Mouse (Mus musculus) ES-E14 (cell line): ENCODE measurements around the gene Eif2d. TPM values are rescaled to one million over a fixed set of nuclear protein-coding genes. Genes with fewer than 3 reads are reported as not detected.

Experiments used
- DNase-seq: peaks from one replicate; pipeline ENCODE4 v3.0.0-alpha.2; 2013; ENCODE audit warnings: low read depth, low spot score
- H3K27ac ChIP-seq: 2 replicates; pipeline ENCODE4 v1.5.1; 2012; ENCODE audit warnings: low read depth, mild to moderate bottlenecking, low read length, moderate library complexity, mixed read lengths; ENCODE audit not compliant: poor library complexity, insufficient read depth, severe bottlenecking
- H3K36me3 ChIP-seq: 2 replicates; pipeline ENCODE4 v1.6.1; 2012; ENCODE audit warnings: mild to moderate bottlenecking, low read length, moderate library complexity, mixed read lengths; ENCODE audit not compliant: control insufficient read depth, poor library complexity, insufficient read depth, severe bottlenecking
- H3K4me1 ChIP-seq, 2 experiments: fragments of 150-350 bp in 1 of 2; sonication (generic) in 1 of 2; 2 replicates each; pipeline ENCODE4 v1.6.1; 2012; ENCODE audit warnings: low read length in 2 of 2, mild to moderate bottlenecking in 1 of 2, mixed read lengths in 1 of 2; ENCODE audit not compliant: control insufficient read depth in 2 of 2, insufficient read depth in 2 of 2, poor library complexity in 1 of 2
- H3K4me3 ChIP-seq, 2 experiments: fragments of 150-350 bp in 1 of 2; sonication (generic) in 1 of 2; 2 replicates each; pipeline ENCODE4 v1.5.1; 2012; ENCODE audit warnings: low read length in 2 of 2, low read depth in 1 of 2, mild to moderate bottlenecking in 1 of 2, mixed read lengths in 1 of 2; ENCODE audit not compliant: insufficient read depth in 1 of 2, poor library complexity in 1 of 2, severe bottlenecking in 1 of 2
- H3K9ac ChIP-seq: 2 replicates; pipeline ENCODE4 v1.6.1; 2012; ENCODE audit warnings: low read depth, mild to moderate bottlenecking, low read length, mixed read lengths; ENCODE audit not compliant: poor library complexity, insufficient read depth, severe bottlenecking
- H3K9me3 ChIP-seq: fragments of 150-350 bp; sonication (generic); 2 replicates; pipeline ENCODE4 v1.6.1; 2012; ENCODE audit warnings: low read depth, mild to moderate bottlenecking, low read length; ENCODE audit not compliant: control insufficient read depth, insufficient read depth
- CHD2 ChIP-seq: IDR thresholded peaks from 2 replicates; pipeline ENCODE4 v1.6.1; 2014; ENCODE audit warnings: mild to moderate bottlenecking, low read depth, low read length, inconsistent platforms
- HCFC1 ChIP-seq: IDR thresholded peaks from 2 replicates; pipeline ENCODE4 v1.6.1; 2012; ENCODE audit warnings: low read length, inconsistent platforms, borderline replicate concordance; ENCODE audit not compliant: insufficient read depth
- MAFK ChIP-seq: IDR thresholded peaks from 2 replicates; pipeline ENCODE4 v1.6.1; 2014; ENCODE audit warnings: mild to moderate bottlenecking, low read depth, low read length, inconsistent platforms; ENCODE audit not compliant: insufficient read depth
- ZC3H11A ChIP-seq: IDR thresholded peaks from 2 replicates; pipeline ENCODE4 v1.6.1; 2012; ENCODE audit warnings: low read depth, mild to moderate bottlenecking, inconsistent platforms, low read length, borderline replicate concordance
- ZNF384 ChIP-seq: IDR thresholded peaks from 2 replicates; pipeline ENCODE4 v1.6.1; 2012; ENCODE audit warnings: low read depth, low read length, inconsistent platforms
- in situ Hi-C, 2 experiments: fragments of 600-800 bp; cut with MboI; formaldehyde crosslinking; loops; one replicate each; pipeline ENCODE4 v1.15.1; 2025; ENCODE audit warnings: low sequenced_read_pairs in 2 of 2, inconsistent platforms in 1 of 2; ENCODE audit not compliant: unreplicated experiment in 2 of 2
- total RNA-seq: library from RNA; depleted of rRNA; stranded (reverse); fragments of 300-350 nt; gene quantifications from 2 replicates; pipeline ENCODE4 v1.2.3, GENCODE M21; 2012

Gene Eif2d
- total RNA-seq, 1 experiment = 64.5 TPM

GRCm38 (mm10) chr1:131134231-131134630 is 18.8 kb upstream of the Eif2d start:
- DNase-seq = no peak
- in situ Hi-C loops = no loop called here

GRCm38 (mm10) chr1:131134942-131135522 is 17.9 kb upstream of the Eif2d start:
- H3K36me3 ChIP-seq = peaks cover 31% of the 10 kb centered on the region

More at GRCm38 (mm10) chr1:131134231-131134630, 18.8 kb upstream of the Eif2d start:
- peaks cover 39% of the 10 kb centered on the region for H3K36me3 ChIP-seq
- TF ChIP-seq CHD2 = no peak
- no peak for TF ChIP-seq MAFK
- no peak for TF ChIP-seq ZNF384
- no peak for TF ChIP-seq ZC3H11A
- no peak for TF ChIP-seq HCFC1
- H3K27ac ChIP-seq = no peak overlapping the region
- H3K9ac ChIP-seq = peak overlapping the region; percentile 12; the same call in 1 of the 2 replicates
- no peaks in the 10 kb centered on the region for H3K9me3 ChIP-seq
- no peak overlapping the region for H3K4me3 ChIP-seq
- no peaks in the 10 kb centered on the region for H3K4me1 ChIP-seq

GRCm38 (mm10) chr1:131135960-131136629 is 16.9 kb upstream of the Eif2d start:
- no peak for TF ChIP-seq ZNF384
- Histone ChIP-seq H3K9ac (peak overlapping the region; percentile 31; the same call in 1 of the 2 replicates), H3K4me3 (peak overlapping the region; percentile 34 to 70; a peak in 2 of 4 replicates), H3K36me3 (peaks cover 21% of the 10 kb centered on the region), H3K27ac (no peak overlapping the region; the same call in 1 of the 2 replicates), H3K4me1 (peaks cover 1 to 4% of the 10 kb centered on the region in 2 experiments; a peak in 1 of 4 replicates), H3K9me3 (no peaks in the 10 kb centered on the region)
- in situ Hi-C loops = no loop called here
- no peak for DNase-seq

More at GRCm38 (mm10) chr1:131134942-131135522, 17.9 kb upstream of the Eif2d start:
- no peak overlapping the region for H3K27ac ChIP-seq
- H3K9ac ChIP-seq = no peak overlapping the region
- DNase-seq = no peak
- no peak overlapping the region for H3K4me3 ChIP-seq
- in situ Hi-C loops = no loop called here
- no peaks in the 10 kb centered on the region for H3K9me3 ChIP-seq
- H3K4me1 ChIP-seq = peaks cover 0 to 4% of the 10 kb centered on the region in 2 experiments; a peak in 1 of 4 replicates
- TF ChIP-seq ZNF384 = no peak
- no peak for TF ChIP-seq CHD2
- TF ChIP-seq HCFC1 = no peak
- no peak for TF ChIP-seq MAFK
- no peak for TF ChIP-seq ZC3H11A

DNA sequence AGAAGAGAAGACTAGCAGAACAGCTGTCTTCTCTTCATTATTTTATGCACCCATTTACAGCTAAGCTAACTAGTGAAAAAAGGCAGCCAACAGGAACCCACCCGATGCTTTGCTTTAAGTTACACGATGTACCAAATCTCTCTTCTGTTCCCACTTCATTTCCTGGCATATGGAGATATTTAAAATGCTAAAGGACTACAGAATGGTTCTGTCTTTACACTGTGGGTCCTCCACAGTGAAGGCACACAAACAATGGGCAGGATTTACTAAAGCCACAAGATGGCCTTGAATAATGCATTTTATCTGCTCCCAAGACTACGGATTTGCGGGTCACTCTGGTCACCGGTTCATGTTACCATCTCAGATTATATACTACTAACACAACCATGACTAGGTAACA is 15.9 kb upstream of the Eif2d start:
- Histone ChIP-seq H3K36me3 (peaks cover 20% of the 10 kb centered on the region), H3K9me3 (no peaks in the 10 kb centered on the region), H3K27ac (no peak overlapping the region; the same call in 1 of the 2 replicates), H3K4me1 (peaks cover 1 to 4% of the 10 kb centered on the region in 2 experiments; a peak in 1 of 4 replicates), H3K4me3 (peak overlapping the region; percentile 63 to 70), H3K9ac (peak overlapping the region; percentile 40; the same call in 1 of the 2 replicates)
- no peak for TF ChIP-seq CHD2
- no peak for TF ChIP-seq ZNF384
- TF ChIP-seq ZC3H11A = no peak
- TF ChIP-seq HCFC1 = no peak
- no peak for TF ChIP-seq MAFK
- in situ Hi-C loops = no loop called here
- DNase-seq = no peak
